ENCODE assay signal across 27 mouse cellular contexts in the genomic region with DNA sequence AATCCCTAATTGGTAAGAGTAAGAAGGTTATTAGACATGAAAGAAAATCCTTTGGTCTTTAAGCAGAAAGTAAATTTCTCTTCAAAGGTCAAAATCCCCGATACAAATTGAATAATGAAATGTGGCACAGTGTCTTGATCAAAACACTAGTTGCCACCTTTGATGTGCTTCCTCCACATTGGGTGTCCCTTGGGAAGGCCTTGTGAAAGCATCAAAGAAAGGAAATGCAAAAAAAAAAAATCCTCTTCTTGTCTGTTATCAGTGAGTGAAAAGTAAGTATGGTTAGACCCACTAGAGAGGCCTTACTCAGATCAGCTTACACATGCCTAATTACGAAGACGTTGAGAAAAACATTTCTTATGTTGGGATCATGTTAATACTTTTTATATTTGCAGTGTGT.
DNase-seq lines count a peak whose midpoint lies in the region; ATAC-seq and TF ChIP-seq lines count a peak whose summit lies in the region.
"Had no signal": no experiment of that assay in that cellular context is flagged by ENCODE, and none has a peak within 500 bp of the region (broad histone marks: within the 10 kb centered on the region; RNA-seq: fewer than 3 reads in every experiment).

No protein-coding gene starts in this region.

- H3K9ac ChIP-seq in forebrain, embryonic 14.5 days (ENCODE audit: low read length), result no peak overlapping the region
- no peak overlapping the region for H3K9ac ChIP-seq in forebrain, embryonic 16.5 days (replicated peaks; ENCODE audit: low read depth, low read length)
- no peak overlapping the region for H3K9ac ChIP-seq in midbrain, embryonic 15.5 days
- H3K9ac ChIP-seq: embryonic facial prominence, embryonic 13.5 days; forebrain, embryonic 12.5 days; forebrain, postnatal 0 days; heart, embryonic 13.5 days; hindbrain, embryonic 14.5 days had no signal

- H3K4me2 ChIP-seq in forebrain, embryonic 14.5 days (ENCODE audit: low read length), result no peak overlapping the region
- no peak overlapping the region for H3K4me2 ChIP-seq in forebrain, embryonic 16.5 days (ENCODE audit: low read length)
- H3K4me2 ChIP-seq in midbrain, embryonic 15.5 days, result no peak overlapping the region
- H3K4me2 ChIP-seq: embryonic facial prominence, embryonic 13.5 days; forebrain, embryonic 12.5 days; heart, embryonic 13.5 days; hindbrain, embryonic 14.5 days had no signal

- no peaks in the 10 kb centered on the region for H3K27me3 ChIP-seq in forebrain, embryonic 14.5 days (replicated peaks; ENCODE audit: control insufficient read depth, insufficient read depth, low read length)
- H3K27me3 ChIP-seq in forebrain, embryonic 16.5 days (replicated peaks; ENCODE audit: control insufficient read depth, insufficient read depth, low read length), result no peaks in the 10 kb centered on the region
- no peaks in the 10 kb centered on the region for H3K27me3 ChIP-seq in midbrain, embryonic 15.5 days (replicated peaks)
- H3K27me3 ChIP-seq: embryonic facial prominence, embryonic 13.5 days; forebrain, embryonic 12.5 days; heart, embryonic 13.5 days had no signal

- no peak overlapping the region for H3K27ac ChIP-seq in forebrain, embryonic 14.5 days (ENCODE audit: low read depth, low read length)
- no peak overlapping the region for H3K27ac ChIP-seq in forebrain, embryonic 16.5 days (ENCODE audit: low read length)
- no peak overlapping the region for H3K27ac ChIP-seq in midbrain, embryonic 15.5 days
- H3K27ac ChIP-seq: embryonic facial prominence, embryonic 10.5 days; embryonic facial prominence, embryonic 13.5 days; forebrain, embryonic 12.5 days; heart, adult 2 months; heart, embryonic 10.5 days; heart, embryonic 13.5 days; hindbrain, embryonic 14.5 days; hindbrain, postnatal 0 days had no signal

- no peaks in the 10 kb centered on the region for H3K4me1 ChIP-seq in forebrain, embryonic 14.5 days (ENCODE audit: control insufficient read depth, insufficient read depth, low read length)
- no peaks in the 10 kb centered on the region for H3K4me1 ChIP-seq in forebrain, embryonic 16.5 days (replicated peaks; ENCODE audit: control insufficient read depth, insufficient read depth, low read length)
- no peaks in the 10 kb centered on the region for H3K4me1 ChIP-seq in midbrain, embryonic 15.5 days
- H3K4me1 ChIP-seq: embryonic facial prominence, embryonic 10.5 days; embryonic facial prominence, embryonic 13.5 days; forebrain, embryonic 12.5 days; heart, embryonic 10.5 days; heart, embryonic 13.5 days had no signal

- H3K36me3 ChIP-seq in forebrain, embryonic 14.5 days (ENCODE audit: control insufficient read depth, insufficient read depth, low read length), result no peaks in the 10 kb centered on the region
- no peaks in the 10 kb centered on the region for H3K36me3 ChIP-seq in forebrain, embryonic 16.5 days (ENCODE audit: control insufficient read depth, insufficient read depth)
- H3K36me3 ChIP-seq in midbrain, embryonic 15.5 days (replicated peaks), result no peaks in the 10 kb centered on the region
- H3K36me3 ChIP-seq: embryonic facial prominence, embryonic 10.5 days; embryonic facial prominence, embryonic 13.5 days; forebrain, embryonic 12.5 days; heart, embryonic 10.5 days; heart, embryonic 13.5 days had no signal

- ATAC-seq in forebrain, embryonic 14.5 days, result no peak
- ATAC-seq in forebrain, embryonic 16.5 days, result no peak
- peak; percentile 33; the same call in 1 of the 2 replicates for ATAC-seq in midbrain, embryonic 15.5 days (replicated peaks)
- ATAC-seq: forebrain, postnatal 0 days; hindbrain, postnatal 0 days; inflammation-experienced regulatory T-cells, adult 6 months had no signal

- no peak for TF ChIP-seq POLR2A in brain, embryonic 14.5 days (IDR thresholded peaks at IDR 0.05; ENCODE audit: borderline replicate concordance, extremely low read depth, insufficient read depth, insufficient read length, poor library complexity, severe bottlenecking)

- 87% methylated on average over 3 of the region's 3 CpGs for WGBS in forebrain, embryonic 14.5 days
- WGBS in forebrain, embryonic 16.5 days, result 83% methylated on average over 3 of the region's 3 CpGs
- 65% methylated on average over 3 of the region's 3 CpGs for WGBS in midbrain, embryonic 15.5 days

- H3K4me3 ChIP-seq in forebrain, embryonic 14.5 days (ENCODE audit: low read depth, low read length), result no peak overlapping the region
- no peak overlapping the region for H3K4me3 ChIP-seq in forebrain, embryonic 16.5 days (replicated peaks; ENCODE audit: low read length)
- no peak overlapping the region for H3K4me3 ChIP-seq in midbrain, embryonic 15.5 days
- H3K4me3 ChIP-seq: embryonic facial prominence, embryonic 10.5 days; embryonic facial prominence, embryonic 13.5 days; erythroblast, embryonic 14.5 days; forebrain, embryonic 12.5 days; heart, adult 2 months; heart, embryonic 10.5 days; heart, embryonic 13.5 days had no signal

- DNase-seq in forebrain, embryonic 14.5 days (ENCODE audit: low spot score), result peak; percentile 27
- peak; percentile 58 for DNase-seq in brain, embryonic 14.5 days (ENCODE audit: low read depth)
- no peak for DNase-seq in heart, adult 11 months
- DNase-seq in frontal cortex, postnatal 36 days (ENCODE audit: low spot score in 2 of 2), result no peak
- DNase-seq: adrenal gland, postnatal 10 days; adrenal gland, postnatal 36 days; cerebellum, adult 11 months; cerebellum, adult 2 months; cerebellum, postnatal 10 days; cerebellum, postnatal 36 days; embryo, embryonic 11 days; forebrain, postnatal 0 days; gastrocnemius, postnatal 25 days; heart, adult 2 months; heart, postnatal 14 days; heart, postnatal 4 days had no signal

- TF ChIP-seq CTCF in brain, embryonic 14.5 days (IDR thresholded peaks at IDR 0.05; ENCODE audit: borderline replicate concordance, extremely low read depth, insufficient read depth, insufficient read length), result no peak

- no peaks in the 10 kb centered on the region for H3K9me3 ChIP-seq in forebrain, embryonic 14.5 days (replicated peaks; ENCODE audit: control insufficient read depth, low read length)
- H3K9me3 ChIP-seq in forebrain, embryonic 16.5 days (ENCODE audit: control insufficient read depth, low read length), result no peaks in the 10 kb centered on the region
- H3K9me3 ChIP-seq in midbrain, embryonic 15.5 days, result no peaks in the 10 kb centered on the region
- H3K9me3 ChIP-seq: embryonic facial prominence, embryonic 10.5 days; embryonic facial prominence, embryonic 13.5 days; forebrain, embryonic 12.5 days; heart, embryonic 10.5 days; heart, embryonic 13.5 days had no signal

Comparison
In these comparisons a context has a peak if more than half of its experiments do, and no peak if none do; other contexts are left out.
1. DNase-seq: peak in forebrain, embryonic 14.5 days (single experiment) and brain, embryonic 14.5 days (single experiment); none in heart, adult 11 months (single experiment) and frontal cortex, postnatal 36 days (0 of 2).